Mouse (Mus musculus) telencephalon, adult 2 months (tissue): ENCODE data around the gene Arid5b.

Source experiments
- DNase-seq: peaks from one replicate; pipeline ENCODE4 v3.0.0-alpha.2; 2011; ENCODE audit warnings: low read depth, low spot score

The Arid5b gene

DNA sequence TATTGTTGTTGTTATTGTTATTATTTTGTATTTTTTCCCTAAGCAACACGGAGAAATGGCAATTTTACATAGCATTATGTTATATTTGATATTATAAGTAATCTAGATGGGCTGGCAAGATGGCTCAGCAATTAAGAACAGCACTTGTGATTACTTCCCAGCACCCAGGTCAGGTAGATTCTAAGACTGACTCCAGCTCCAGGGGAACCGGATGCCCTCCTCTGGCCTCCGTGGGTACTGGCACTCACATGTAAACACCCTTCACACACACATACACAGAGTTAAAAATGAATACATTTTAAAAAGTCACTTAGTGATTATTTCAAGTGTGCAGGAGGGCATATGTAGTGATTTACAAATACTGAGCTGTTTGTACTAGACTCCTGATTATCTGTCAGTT is 190.8 kb downstream of the Arid5b start:
- no peak for DNase-seq

- no peak for DNase-seq
Measured at GRCm38 (mm10) chr10:68086973-68087372, 191.6 kb downstream of the Arid5b start.

- no peak for DNase-seq
Measured at GRCm38 (mm10) chr10:68085574-68085973, 193.0 kb downstream of the Arid5b start.

DNA sequence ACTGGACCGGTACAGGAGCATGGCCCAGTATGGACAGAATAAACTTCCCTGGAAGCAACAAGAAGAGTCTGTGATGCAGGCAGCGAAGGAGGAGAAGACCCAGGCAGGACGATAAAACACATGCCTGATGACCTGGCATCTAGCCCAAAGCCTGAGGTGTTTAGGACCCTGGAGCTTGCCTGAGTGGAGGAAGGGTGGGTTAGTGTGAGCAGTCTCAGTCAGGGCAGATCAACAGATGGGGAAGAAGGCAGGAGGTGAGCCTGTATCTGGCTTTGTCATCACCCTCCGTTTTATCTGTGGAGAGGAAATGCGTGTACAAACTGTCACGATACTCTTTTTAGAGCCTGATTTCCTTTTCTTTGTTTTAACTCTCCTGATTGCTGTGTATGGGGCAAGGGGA is 196.8 kb downstream of the Arid5b start:
- DNase-seq, result no peak

- DNase-seq, result no peak
Measured at GRCm38 (mm10) chr10:68079910-68080670, 198.4 kb downstream of the Arid5b start.

DNA sequence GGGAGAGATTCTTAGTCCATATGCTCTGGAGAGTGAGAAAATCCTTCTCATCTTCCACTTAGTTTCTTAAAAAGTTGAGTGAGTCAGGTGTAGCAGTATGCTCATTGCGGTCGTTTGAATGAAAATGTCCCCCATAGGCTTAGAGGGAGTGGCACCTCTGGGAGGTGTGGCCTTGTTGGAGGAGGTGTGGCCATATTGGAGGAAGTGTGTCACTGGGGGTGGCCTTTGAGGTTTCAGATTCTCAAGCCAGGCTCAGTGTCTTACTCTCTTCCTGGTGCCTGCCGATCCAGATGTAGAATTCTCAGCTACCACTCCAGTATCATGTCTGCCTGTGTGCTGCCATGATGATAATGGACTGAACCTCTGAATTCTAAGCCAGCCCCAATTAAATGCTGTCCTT is 199.8 kb downstream of the Arid5b start:
- no peak for DNase-seq

GRCm38 (mm10) chr10:68075181-68075580 is 203.4 kb downstream of the Arid5b start:
- no peak for DNase-seq

GRCm38 (mm10) chr10:68074291-68074690 is 204.2 kb downstream of the Arid5b start:
- no peak for DNase-seq

DNA sequence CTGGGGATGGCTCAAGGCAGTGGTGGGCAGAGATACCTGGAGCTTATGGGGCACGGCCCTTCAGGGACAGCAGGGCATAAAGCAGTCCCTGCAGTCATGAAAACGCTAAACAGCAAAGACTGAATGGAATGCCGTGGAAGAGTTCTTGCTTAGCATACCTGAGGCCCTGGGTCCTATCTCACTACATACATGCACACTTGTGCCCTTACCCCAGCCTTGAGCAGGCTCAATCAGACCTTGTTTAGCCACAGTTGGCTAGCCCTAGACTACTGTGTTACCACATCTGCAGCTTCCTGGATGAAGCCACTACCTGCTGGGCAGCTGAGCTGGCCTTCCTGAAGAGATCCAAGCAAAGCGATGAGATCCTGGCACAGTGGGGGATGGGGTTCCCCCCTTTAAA is 205.9 kb downstream of the Arid5b start:
- no peak for DNase-seq

DNA sequence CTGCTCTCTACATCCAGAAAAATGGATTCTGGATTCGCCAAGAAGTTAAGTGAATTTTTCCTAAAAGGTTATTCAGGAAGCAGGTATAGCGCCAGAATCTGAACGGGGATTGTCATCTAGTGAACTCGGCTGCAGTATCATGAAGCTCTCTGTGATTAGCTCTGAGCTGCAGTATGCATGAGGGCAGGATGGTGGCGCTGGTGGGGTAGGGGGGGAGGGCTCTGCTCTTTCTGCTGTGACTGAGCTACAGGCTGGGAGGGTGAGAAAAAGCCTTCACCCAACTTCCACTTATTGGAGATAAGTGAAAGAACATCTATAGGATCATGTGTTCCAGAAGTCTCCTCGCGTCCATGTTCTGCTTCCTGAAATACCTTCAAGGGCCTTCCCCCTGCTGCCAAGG is 207.5 kb downstream of the Arid5b start:
- no peak for DNase-seq

DNA sequence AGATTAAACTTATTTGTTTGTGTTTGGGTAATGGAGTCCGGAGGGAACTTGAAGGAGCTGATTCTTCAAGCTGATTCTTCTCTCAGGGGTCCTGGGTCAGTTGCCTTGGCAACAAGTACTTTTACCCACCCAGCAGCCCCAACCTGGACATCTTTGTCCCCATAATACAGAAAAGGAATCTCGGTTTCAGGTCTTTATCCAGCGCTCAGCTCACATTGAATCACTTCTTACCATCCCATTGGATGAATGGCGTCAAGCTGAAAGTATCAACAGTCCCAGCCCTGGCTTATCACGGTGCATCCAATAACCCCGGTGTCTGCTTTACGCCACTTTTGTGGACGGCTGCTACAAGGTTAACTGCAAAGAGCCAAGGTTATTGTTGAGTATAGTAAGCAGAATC is 210.1 kb downstream of the Arid5b start:
- no peak for DNase-seq

DNA sequence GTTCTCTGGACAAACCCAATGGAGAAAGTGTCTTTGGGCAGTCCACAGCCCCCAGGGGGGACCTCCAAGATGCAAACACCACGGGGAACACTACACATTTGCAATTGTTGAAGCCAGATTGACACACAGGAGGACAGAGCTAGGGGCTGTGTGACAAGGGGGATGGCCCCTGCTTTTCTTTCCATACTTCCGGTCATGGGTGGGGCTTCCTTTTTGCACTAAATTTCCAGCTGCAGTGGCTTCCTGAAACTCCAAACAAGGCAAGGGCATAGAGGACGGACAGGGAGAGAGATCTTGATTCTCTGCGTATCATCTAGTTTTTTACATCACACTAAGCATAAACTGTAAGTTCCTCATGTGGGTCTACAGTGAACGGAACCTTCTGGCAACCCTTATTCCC is 210.6 kb downstream of the Arid5b start:
- no peak for DNase-seq

DNA sequence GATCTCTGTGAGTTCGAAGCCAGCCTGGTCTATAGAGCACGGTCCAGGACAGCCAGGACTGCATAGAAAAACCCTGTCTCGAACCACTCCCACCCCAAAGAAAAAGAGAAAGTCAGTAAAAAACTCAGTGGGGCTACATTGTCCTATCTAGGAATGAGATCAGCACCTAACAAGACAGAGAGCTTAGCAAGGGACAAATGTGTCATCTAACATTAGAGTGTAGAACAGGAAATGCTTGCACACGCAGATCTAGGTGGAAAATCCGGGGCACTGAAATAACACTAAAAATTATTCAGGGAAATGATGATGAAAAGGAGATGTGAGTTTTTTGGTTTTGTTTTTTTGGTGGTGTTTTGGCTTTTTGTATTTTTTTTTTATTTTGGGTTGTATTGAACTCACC is 212.4 kb downstream of the Arid5b start:
- DNase-seq, result no peak

- DNase-seq, result no peak
Measured at GRCm38 (mm10) chr10:68064571-68064970, 214.0 kb downstream of the Arid5b start.

- no peak for DNase-seq
Measured at GRCm38 (mm10) chr10:68063806-68064545, 214.6 kb downstream of the Arid5b start.

- no peak for DNase-seq
Measured at GRCm38 (mm10) chr10:68061249-68061615, 217.3 kb downstream of the Arid5b start.

- DNase-seq, result no peak
Measured at GRCm38 (mm10) chr10:68060590-68061248, 217.8 kb downstream of the Arid5b start.

GRCm38 (mm10) chr10:68058378-68058777 is 220.2 kb downstream of the Arid5b start:
- no peak for DNase-seq

DNA sequence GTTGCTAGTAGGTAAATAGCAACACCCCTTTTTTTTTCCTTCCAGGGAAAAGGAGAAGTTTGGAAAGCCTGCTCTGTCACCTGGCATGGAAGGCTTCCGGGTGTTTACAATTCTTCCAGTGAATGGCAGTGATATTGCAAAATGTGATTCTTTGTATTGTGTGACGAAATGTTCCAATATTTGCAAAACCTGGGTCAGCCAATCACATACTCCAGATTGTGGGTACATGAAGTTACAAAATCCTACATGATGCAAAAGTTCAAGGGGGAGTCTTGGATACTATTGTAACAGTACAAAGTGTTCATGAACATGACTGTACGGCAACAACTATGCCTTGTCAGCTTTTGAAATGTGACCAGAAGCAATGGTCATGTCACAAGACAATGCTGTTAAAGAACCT is 220.7 kb downstream of the Arid5b start:
- DNase-seq, result no peak

DNA sequence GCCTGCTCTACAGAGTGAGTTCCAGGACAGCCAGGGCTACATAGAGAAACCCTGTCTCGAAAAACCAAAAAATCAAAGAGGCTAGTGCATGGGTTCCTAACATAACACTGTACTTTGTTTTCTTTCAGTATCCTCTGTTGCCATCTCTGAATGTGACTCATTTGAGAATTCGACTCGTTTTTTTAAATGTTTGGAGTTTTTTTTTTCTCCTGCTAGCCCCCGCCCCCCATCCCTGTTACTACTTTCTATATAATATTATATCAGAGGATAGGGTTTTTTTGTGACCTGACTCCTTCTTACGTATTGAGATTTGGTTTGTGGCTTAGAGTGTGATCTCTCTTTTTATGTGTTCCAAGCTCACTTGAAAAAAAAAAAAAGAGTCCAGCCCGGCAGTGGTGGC is 223.8 kb downstream of the Arid5b start:
- DNase-seq, result no peak

- DNase-seq, result no peak
Measured at GRCm38 (mm10) chr10:68054131-68054530, 224.4 kb downstream of the Arid5b start.

DNA sequence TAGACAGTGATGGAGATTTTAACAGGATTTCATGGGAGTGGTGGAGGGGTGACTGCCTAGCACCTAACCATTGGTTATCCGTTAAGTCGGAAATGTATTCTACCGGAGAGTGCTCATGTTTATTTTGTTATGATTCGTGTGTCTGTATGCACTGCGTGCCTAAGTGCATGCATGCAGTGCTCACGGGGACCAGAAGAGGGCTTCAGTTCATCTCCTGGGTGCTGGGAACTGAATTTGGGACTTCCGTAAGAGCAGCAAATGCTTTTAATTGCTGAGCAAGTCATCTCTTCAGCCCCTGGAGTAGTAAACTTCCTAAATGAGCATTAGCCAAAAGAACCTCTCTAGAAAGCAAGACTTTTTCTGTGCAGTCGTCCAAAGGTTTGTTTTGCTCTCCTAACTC is 226.2 kb downstream of the Arid5b start:
- no peak for DNase-seq
